Mouse (Mus musculus) kidney, embryonic 16.5 days (tissue): ENCODE data around the gene Crebl2. TPM values are rescaled to one million over a fixed set of nuclear protein-coding genes. Genes with fewer than 3 reads are reported as not detected.

Source experiments
- ATAC-seq: fragments of 200-750 bp; cut with Nextera tagmentation; 2 replicates; pipeline ENCODE4 v1.8.0; 2017; ENCODE audit warnings: moderate TSS enrichment; ENCODE audit not compliant: low FRiP score, low TSS enrichment
- H3K27ac ChIP-seq: fragments of 300-500 bp; sonication (generic); 2 replicates; pipeline ENCODE4 v1.5.1; 2014; ENCODE audit warnings: low read length
- H3K27me3 ChIP-seq: fragments of 300-500 bp; sonication (generic); 2 replicates; pipeline ENCODE4 v1.6.1; 2014; ENCODE audit warnings: low read length, control low read depth, mixed read lengths; ENCODE audit not compliant: insufficient read depth
- H3K36me3 ChIP-seq: fragments of 300-500 bp; sonication (generic); 2 replicates; pipeline ENCODE4 v1.6.1; 2014; ENCODE audit warnings: low read length, control low read depth, mixed read lengths; ENCODE audit not compliant: insufficient read depth
- H3K4me1 ChIP-seq: fragments of 300-500 bp; sonication (generic); 2 replicates; pipeline ENCODE4 v1.6.1; 2014; ENCODE audit warnings: low read length, control low read depth, mixed read lengths; ENCODE audit not compliant: insufficient read depth
- H3K4me2 ChIP-seq: fragments of 300-500 bp; sonication (generic); replicated peaks from 2 replicates; pipeline ENCODE4 v1.6.1; 2014; ENCODE audit warnings: low read depth, low read length
- H3K4me3 ChIP-seq: fragments of 300-500 bp; sonication (generic); 2 replicates; pipeline ENCODE4 v1.5.1; 2014; ENCODE audit warnings: mild to moderate bottlenecking, low read length
- H3K9ac ChIP-seq: fragments of 300-500 bp; sonication (generic); replicated peaks from 2 replicates; pipeline ENCODE4 v1.6.1; 2014; ENCODE audit warnings: low read length
- H3K9me3 ChIP-seq: fragments of 300-500 bp; sonication (generic); 2 replicates; pipeline ENCODE4 v1.6.1; 2016; ENCODE audit warnings: low read length, control low read depth
- WGBS: fragments of 180-500 bp; shearing (Covaris S2); extraction: QIAGEN DNeasy Blood & Tissue Kit; methylation state at CpG from one replicate; pipeline ENCODE4 v1.1.7; 2014; 5-methylcytosine and 5-hydroxymethylcytosine counted together
- polyA plus RNA-seq: library from polyadenylated mRNA; unstranded; fragments of >200 nt; fragmentation: Nextera tagmentation; extraction: Ambion mirVana; gene quantifications from 2 replicates; pipeline ENCODE4 v1.2.1, GENCODE M21; 2015

Crebl2 gene
- polyA plus RNA-seq, 1 experiment from 2014 or later, result 2.8 TPM

DNA sequence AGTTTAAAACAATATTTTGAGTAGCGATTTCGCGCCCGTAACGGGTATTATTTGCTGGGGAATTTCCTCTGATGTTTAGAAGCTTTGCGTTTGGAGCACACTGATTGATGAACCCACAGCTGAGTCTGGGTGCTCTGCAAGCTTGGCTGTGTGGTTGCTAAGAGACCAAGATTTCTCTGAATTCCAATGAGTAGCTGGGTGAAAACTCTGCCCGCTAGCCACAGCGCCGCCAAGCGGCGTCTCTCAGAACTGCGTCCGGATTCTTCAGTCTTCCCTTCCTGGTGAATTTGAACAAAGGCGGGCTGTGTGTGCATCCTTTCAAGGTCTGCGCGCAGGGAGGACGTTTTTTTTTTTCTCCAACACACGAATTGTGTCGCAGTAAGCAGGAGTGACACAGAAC is 33.2 kb downstream of the Crebl2 start:
- Histone ChIP-seq H3K4me2 (peak overlapping the region; percentile 57), H3K4me1 (peaks cover 11% of the 10 kb centered on the region), H3K9ac (no peak overlapping the region; the same call in 1 of the 2 replicates), H3K4me3 (peak overlapping the region; percentile 34), H3K9me3 (no peaks in the 10 kb centered on the region), H3K27me3 (no peaks in the 10 kb centered on the region), H3K36me3 (0 out of 2 replicates have a peak, but pooled peaks cover 3% of the 10 kb centered on the region), H3K27ac (no peak overlapping the region)
- under 1% methylated on average over 19 of the region's 19 CpGs for WGBS
- peak; percentile 82 for ATAC-seq

DNA sequence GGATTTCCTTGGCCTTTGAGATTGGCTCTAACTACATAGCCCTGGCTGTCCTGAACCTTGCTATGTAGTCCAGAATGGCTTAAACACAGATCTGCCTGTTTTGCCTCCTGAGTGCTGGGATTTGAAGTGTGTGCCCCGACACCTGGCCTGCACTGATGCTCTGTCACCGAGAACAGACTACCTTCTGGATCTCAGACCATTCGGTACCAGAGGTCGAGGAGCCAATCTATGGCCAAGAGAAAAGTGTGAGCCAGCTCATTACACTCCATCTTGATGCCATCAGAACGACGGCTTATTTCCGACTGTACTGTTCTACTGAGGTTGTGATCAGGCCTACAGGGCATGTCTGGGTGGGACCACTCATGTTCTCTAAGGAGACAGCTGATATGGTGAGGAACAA is 36.2 kb downstream of the Crebl2 start:
- ATAC-seq, result no peak
- Histone ChIP-seq H3K4me1 (peaks cover 11% of the 10 kb centered on the region), H3K36me3 (peaks cover 21% of the 10 kb centered on the region), H3K4me3 (no peak overlapping the region), H3K9me3 (no peaks in the 10 kb centered on the region), H3K27me3 (no peaks in the 10 kb centered on the region), H3K9ac (no peak overlapping the region), H3K27ac (no peak overlapping the region), H3K4me2 (no peak overlapping the region)
- 91% methylated on average over 7 of the region's 7 CpGs for whole genome bisulfite sequencing

DNA sequence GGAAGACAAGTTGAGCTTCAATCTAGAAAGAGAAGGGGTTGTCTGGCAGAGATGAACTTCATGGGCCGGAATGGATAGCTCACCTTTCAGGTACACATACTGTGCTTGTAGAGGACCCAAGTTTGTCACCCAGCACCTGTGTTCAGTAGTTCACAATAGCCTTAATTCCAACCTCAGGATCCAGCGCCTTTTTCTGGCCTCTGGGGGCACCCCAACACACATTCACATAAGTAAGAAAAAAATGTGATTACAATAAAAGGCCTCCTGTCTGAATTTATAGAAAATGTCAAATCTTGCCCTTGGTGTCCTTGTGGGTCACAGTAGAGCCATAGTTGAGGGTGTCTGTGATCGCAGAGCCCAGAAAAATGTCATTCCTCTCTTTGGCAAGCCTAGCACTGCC is 37.4 kb downstream of the Crebl2 start:
- H3K4me3 ChIP-seq, result no peak overlapping the region
- H3K4me1 ChIP-seq, result peaks cover 7% of the 10 kb centered on the region
- 90% methylated on average over 3 of the region's 3 CpGs for WGBS
- no peak overlapping the region for H3K4me2 ChIP-seq
- H3K36me3 ChIP-seq, result peaks cover 21% of the 10 kb centered on the region
- no peaks in the 10 kb centered on the region for H3K27me3 ChIP-seq
- no peak for ATAC-seq
- H3K9me3 ChIP-seq, result no peaks in the 10 kb centered on the region
- H3K9ac ChIP-seq, result no peak overlapping the region
- no peak overlapping the region for H3K27ac ChIP-seq

DNA sequence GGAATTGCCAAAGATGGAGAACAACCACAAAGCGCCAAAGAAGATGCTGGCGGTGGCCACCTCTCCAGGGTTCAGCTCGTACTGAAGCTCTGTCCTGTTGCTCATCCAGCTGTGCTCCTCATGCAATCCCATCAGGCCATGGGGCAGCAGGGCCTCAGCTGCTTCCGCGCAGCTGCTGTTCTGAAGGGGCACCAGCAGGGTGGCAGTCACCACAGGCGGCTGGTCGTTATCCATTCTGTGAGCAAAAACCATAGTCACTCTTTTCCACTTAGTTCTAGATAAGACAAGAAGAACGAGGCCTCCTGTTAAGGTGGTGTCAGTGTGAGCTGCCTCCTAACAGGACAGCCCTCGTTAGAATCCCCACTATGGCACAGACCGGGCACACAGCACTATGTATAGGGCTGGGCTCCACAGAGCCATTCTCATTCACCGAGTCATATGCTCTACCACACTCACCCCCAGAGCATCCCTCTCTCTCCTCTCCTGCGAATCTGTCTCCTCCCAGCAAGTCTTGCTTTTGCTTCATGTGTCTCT is 40.3 kb downstream of the Crebl2 start:
- H3K4me2 ChIP-seq, result no peak overlapping the region
- H3K36me3 ChIP-seq, result peaks cover 21% of the 10 kb centered on the region
- H3K4me3 ChIP-seq, result no peak overlapping the region
- no peaks in the 10 kb centered on the region for H3K4me1 ChIP-seq
- no peak overlapping the region for H3K27ac ChIP-seq
- WGBS, result 93% methylated on average over 12 of the region's 12 CpGs
- H3K27me3 ChIP-seq, result no peaks in the 10 kb centered on the region
- no peak overlapping the region for H3K9ac ChIP-seq
- H3K9me3 ChIP-seq, result no peaks in the 10 kb centered on the region
- ATAC-seq, result no peak

DNA sequence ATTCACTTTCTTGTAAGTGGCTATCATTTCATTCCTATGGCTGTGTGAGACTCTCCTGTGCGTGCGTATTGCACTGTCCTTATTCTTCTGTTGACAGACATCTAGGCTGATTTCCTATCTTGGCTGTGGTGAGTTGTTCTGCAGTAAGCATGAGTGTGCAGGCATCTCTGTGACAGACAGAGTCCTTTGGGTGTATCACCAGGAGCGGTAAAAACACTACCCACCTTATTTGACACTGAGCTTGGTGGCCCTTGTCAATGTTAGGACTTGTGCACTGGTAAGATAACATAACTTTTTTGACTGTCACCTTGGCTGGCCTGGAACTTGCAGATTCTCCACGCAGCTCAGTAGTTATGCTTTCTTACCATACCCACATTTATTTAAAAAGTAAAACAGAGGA is 40.9 kb downstream of the Crebl2 start:
- Histone ChIP-seq H3K9ac (no peak overlapping the region), H3K27ac (no peak overlapping the region), H3K4me2 (no peak overlapping the region), H3K4me3 (no peak overlapping the region), H3K9me3 (no peaks in the 10 kb centered on the region), H3K36me3 (peaks cover 21% of the 10 kb centered on the region), H3K27me3 (no peaks in the 10 kb centered on the region), H3K4me1 (no peaks in the 10 kb centered on the region)
- no peak for ATAC-seq
- 96% methylated on average over 4 of the region's 4 CpGs for WGBS

DNA sequence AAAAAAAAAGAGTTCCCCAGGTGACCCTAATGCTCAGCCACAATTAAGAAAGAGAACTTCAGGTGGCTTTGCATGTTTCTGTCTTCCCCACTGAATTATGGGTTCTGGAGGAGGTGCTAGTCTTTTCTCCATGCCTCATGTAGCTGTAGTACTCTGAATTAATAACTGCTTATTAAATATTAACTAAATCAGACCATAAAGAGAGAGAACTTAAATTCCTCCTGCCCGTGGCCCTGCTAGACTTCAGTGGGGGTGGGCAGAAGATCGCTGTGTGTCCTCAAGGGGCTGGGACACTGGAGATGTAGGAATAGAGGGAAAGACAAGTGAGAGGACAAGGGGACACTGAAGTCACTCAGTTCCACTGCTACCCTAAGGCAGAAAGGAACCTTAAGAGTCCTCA is 42.3 kb downstream of the Crebl2 start:
- H3K4me1 ChIP-seq, result no peaks in the 10 kb centered on the region
- H3K9me3 ChIP-seq, result no peaks in the 10 kb centered on the region
- peaks cover 21% of the 10 kb centered on the region for H3K36me3 ChIP-seq
- 70% methylated on average over 2 of the region's 2 CpGs for WGBS
- H3K9ac ChIP-seq, result no peak overlapping the region
- no peak overlapping the region for H3K4me3 ChIP-seq
- H3K27me3 ChIP-seq, result no peaks in the 10 kb centered on the region
- no peak overlapping the region for H3K4me2 ChIP-seq
- peak; percentile 75 for ATAC-seq
- peak overlapping the region; percentile 87 for H3K27ac ChIP-seq

DNA sequence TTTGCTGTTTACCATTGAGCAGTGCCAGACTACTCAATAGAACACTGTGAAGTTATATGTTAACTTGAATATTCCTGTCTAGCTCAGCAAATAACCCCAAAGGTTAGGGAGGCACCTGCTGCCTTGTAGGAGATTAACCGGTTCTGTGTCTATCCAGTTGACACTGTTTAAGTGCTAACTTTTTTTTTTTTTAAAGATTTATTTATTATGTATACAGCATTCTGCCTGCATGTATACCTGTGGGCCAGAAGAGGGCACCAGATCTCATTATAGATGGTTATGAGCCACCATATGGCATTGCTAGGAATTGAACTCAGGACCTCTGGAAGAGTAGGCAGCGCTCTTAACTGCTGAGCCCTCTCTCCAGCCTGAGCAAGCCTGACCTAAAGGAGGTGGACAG is 43.1 kb downstream of the Crebl2 start:
- H3K36me3 ChIP-seq, result peaks cover 19% of the 10 kb centered on the region
- H3K4me2 ChIP-seq, result no peak overlapping the region
- no peaks in the 10 kb centered on the region for H3K9me3 ChIP-seq
- H3K4me1 ChIP-seq, result no peaks in the 10 kb centered on the region
- H3K4me3 ChIP-seq, result no peak overlapping the region
- peak; percentile 83 for ATAC-seq
- H3K27ac ChIP-seq, result peak overlapping the region; percentile 87
- 80% methylated on average over 2 of the region's 2 CpGs for WGBS
- H3K27me3 ChIP-seq, result no peaks in the 10 kb centered on the region
- H3K9ac ChIP-seq, result no peak overlapping the region

DNA sequence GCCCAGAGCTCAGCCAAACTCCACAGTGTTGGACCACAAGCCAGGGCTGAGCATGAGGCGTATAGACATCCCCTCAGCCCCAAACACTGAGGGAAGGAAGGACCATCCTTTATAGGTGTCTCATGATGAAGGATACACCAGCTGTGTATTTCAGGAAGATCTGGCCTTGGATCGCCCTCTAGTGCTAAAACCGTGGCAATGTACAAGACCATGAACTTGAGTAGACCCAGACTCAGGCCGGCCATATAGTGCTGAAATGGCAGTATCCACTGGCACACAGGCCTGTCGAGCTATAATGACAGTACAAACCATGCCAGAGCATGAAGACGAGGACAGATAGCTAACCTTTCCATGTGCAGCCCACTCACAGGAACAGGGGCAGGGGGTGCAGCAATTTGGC is 46.8 kb downstream of the Crebl2 start:
- Histone ChIP-seq H3K4me2 (no peak overlapping the region), H3K27me3 (no peaks in the 10 kb centered on the region), H3K9ac (no peak overlapping the region), H3K27ac (no peak overlapping the region), H3K4me3 (no peak overlapping the region), H3K36me3 (no peaks in the 10 kb centered on the region), H3K9me3 (no peaks in the 10 kb centered on the region), H3K4me1 (no peaks in the 10 kb centered on the region)
- no peak for ATAC-seq
- WGBS, result 78% methylated on average over 6 of the region's 6 CpGs

DNA sequence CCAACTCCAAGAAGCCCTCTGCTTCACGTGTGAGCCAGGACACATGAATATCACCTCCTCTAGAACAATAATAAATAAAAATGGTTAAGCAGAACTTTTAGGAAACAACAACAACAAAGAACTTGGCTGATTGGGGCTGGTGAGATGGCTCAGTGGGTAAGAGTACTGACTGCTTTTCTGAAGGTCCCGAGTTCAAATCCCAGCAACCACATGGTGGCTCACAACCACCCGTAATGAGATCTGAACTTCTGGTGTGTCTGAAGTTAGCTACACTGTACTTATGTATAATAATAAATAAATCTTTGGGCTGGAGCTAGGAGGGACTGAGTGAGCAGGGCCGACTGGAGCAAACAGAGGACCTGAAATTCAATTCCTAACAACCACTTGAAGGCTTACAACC is 47.3 kb downstream of the Crebl2 start:
- H3K4me3 ChIP-seq, result no peak overlapping the region
- H3K9me3 ChIP-seq, result no peaks in the 10 kb centered on the region
- no peak overlapping the region for H3K27ac ChIP-seq
- no peak for ATAC-seq
- no peaks in the 10 kb centered on the region for H3K27me3 ChIP-seq
- H3K9ac ChIP-seq, result no peak overlapping the region
- no peaks in the 10 kb centered on the region for H3K36me3 ChIP-seq
- H3K4me1 ChIP-seq, result no peaks in the 10 kb centered on the region
- no peak overlapping the region for H3K4me2 ChIP-seq
- WGBS, result 90% methylated on average over 4 of the region's 4 CpGs

DNA sequence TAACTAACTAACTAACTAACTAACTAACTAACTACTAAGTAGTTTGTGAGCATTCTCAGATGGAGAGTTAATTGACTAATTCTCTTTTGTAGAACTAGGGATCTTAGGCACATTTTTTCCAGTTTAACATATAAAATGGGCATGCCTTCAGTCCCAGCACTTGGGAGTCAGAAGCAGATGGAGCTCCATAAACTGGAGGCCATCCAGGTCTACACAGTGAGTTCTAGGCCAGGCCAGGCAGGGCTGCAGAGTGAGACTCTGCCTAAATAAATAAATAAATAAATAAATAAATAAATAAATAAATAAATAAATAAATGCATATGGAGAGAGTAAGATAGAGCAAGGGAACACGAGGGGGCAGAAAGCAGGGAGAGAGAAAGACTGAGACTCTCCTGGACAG is 47.9 kb downstream of the Crebl2 start:
- H3K9ac ChIP-seq, result no peak overlapping the region
- H3K4me2 ChIP-seq, result no peak overlapping the region
- no peaks in the 10 kb centered on the region for H3K4me1 ChIP-seq
- no peaks in the 10 kb centered on the region for H3K36me3 ChIP-seq
- 90% methylated on average over 1 of the region's 1 CpGs for WGBS
- H3K4me3 ChIP-seq, result no peak overlapping the region
- H3K27me3 ChIP-seq, result no peaks in the 10 kb centered on the region
- no peak overlapping the region for H3K27ac ChIP-seq
- no peaks in the 10 kb centered on the region for H3K9me3 ChIP-seq
- no peak for ATAC-seq
